Mouse (Mus musculus) lung, embryonic 16.5 days (tissue): ENCODE measurements at regions not wholly inside any gene's neighbourhood (a gene's known extent, or its start where the extent isn't known, plus 50 kb on each side); places are given as distances from the start of the nearest gene placed in this dataset.

Experiments
- ATAC-seq: fragments of 200-750 bp; cut with Nextera tagmentation; 2 replicates; pipeline ENCODE4 v1.8.0; 2017; ENCODE audit warnings: low read depth, mild to moderate bottlenecking, moderate library complexity
- H3K27ac ChIP-seq: fragments of 300-500 bp; sonication (generic); 2 replicates; pipeline ENCODE4 v1.5.1; 2014; ENCODE audit warnings: mild to moderate bottlenecking, control low read depth, low read length
- H3K27me3 ChIP-seq: fragments of 300-500 bp; sonication (generic); 2 replicates; pipeline ENCODE4 v1.6.1; 2014; ENCODE audit warnings: low read depth, low read length, mixed read lengths; ENCODE audit not compliant: control insufficient read depth, insufficient read depth
- H3K36me3 ChIP-seq: fragments of 300-500 bp; sonication (generic); 2 replicates; pipeline ENCODE4 v1.6.1; 2014; ENCODE audit warnings: low read length; ENCODE audit not compliant: control insufficient read depth, insufficient read depth
- H3K4me1 ChIP-seq: fragments of 300-500 bp; sonication (generic); replicated peaks from 2 replicates; pipeline ENCODE4 v1.6.1; 2014; ENCODE audit warnings: low read length, mixed read lengths; ENCODE audit not compliant: control insufficient read depth, insufficient read depth
- H3K4me2 ChIP-seq: fragments of 300-500 bp; sonication (generic); 2 replicates; pipeline ENCODE4 v1.6.1; 2014; ENCODE audit warnings: low read depth, low read length, control low read depth
- H3K4me3 ChIP-seq: fragments of 300-500 bp; sonication (generic); 2 replicates; pipeline ENCODE4 v1.5.1; 2014; ENCODE audit warnings: mild to moderate bottlenecking, low read length, control low read depth
- H3K9ac ChIP-seq: fragments of 300-500 bp; sonication (generic); 2 replicates; pipeline ENCODE4 v1.6.1; 2014; ENCODE audit warnings: low read length, control low read depth
- H3K9me3 ChIP-seq: fragments of 300-500 bp; sonication (generic); 2 replicates; pipeline ENCODE4 v1.6.1; 2016; ENCODE audit warnings: low read length; ENCODE audit not compliant: control insufficient read depth
- WGBS: fragments of 180-500 bp; shearing (Covaris S2); extraction: QIAGEN DNeasy Blood & Tissue Kit; methylation state at CpG from one replicate; pipeline ENCODE4 v1.1.7; 2014; 5-methylcytosine and 5-hydroxymethylcytosine counted together

GRCm38 (mm10) chr1:157048996-157049395 is 59.5 kb downstream of the Tex35 start:
- H3K27me3 ChIP-seq: no peaks in the 10 kb centered on the region
- H3K36me3 ChIP-seq: no peaks in the 10 kb centered on the region
- no peak overlapping the region for H3K27ac ChIP-seq
- no peaks in the 10 kb centered on the region for H3K9me3 ChIP-seq
- no peak overlapping the region for H3K4me3 ChIP-seq
- H3K4me1 ChIP-seq: peaks cover 18% of the 10 kb centered on the region
- 93% methylated on average over 3 of the region's 3 CpGs for WGBS
- H3K9ac ChIP-seq: no peak overlapping the region
- no peak overlapping the region for H3K4me2 ChIP-seq
- no peak for ATAC-seq

DNA sequence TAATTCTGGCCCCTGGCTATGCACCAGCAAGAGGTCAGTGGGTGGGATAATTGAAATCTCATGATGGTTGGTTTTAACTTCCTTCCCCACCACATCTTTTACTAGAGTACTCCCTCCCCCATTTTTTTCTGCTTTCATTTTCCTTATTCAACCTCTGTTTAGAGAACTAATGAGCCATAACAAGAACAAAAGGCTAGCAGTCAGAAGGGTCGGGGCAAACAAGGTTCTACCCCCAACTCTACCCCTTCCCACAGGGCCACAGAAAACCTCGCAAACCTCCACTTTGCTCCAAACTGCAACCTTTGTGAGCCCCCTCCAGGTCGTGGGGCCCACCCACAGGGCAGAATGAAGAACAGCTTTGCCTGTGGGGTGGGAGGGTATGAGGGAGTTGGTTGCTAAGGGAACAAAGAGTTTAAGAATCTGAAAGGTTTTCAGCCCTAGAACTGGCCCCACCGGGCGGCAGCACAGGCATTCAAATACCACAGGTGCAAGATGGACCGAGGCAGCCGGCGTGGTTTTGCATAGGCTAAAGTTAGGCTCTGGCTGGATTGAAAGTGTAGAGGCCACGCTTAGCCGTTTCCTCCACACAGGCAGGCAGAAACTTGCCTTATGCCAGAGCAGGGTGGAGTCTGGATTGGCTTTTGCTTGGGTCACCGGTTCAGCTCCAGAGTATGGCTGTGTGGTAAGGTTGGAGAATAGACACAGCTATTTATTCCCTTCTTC is 60.1 kb downstream of the Tex35 start:
- Histone ChIP-seq H3K36me3 (no peaks in the 10 kb centered on the region), H3K27me3 (no peaks in the 10 kb centered on the region), H3K27ac (no peak overlapping the region), H3K9me3 (no peaks in the 10 kb centered on the region), H3K4me3 (no peak overlapping the region), H3K9ac (no peak overlapping the region), H3K4me1 (peaks cover 18% of the 10 kb centered on the region), H3K4me2 (no peak overlapping the region)
- ATAC-seq: 0 out of 2 replicates have a peak, but pooled peaks have one; percentile 15
- WGBS: 41% methylated on average over 11 of the region's 11 CpGs

DNA sequence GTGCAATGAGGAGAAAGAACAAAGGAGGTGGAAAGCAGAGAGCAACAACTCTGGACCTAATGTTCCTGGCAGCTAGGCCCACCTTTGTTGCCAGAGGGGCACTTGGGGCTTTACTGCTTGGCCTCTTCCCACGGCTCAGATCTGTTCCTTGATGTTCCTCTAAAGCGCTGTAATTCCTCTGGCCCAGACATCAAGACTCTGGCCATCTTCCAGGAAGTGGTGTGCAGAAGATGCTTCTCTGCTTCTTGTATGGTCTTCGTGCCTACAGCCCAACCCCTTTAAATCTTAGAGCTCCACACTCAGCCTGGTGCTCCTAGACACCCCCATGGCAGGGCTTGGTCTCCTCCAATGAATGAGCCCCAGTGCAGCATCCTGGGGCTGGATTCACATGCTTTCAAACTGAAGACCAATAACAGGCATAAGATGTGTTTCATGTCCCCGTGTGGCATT is 60.7 kb downstream of the Tex35 start:
- H3K9ac ChIP-seq: no peak overlapping the region
- peak; percentile 80 for ATAC-seq
- H3K27me3 ChIP-seq: no peaks in the 10 kb centered on the region
- no peak overlapping the region for H3K4me2 ChIP-seq
- peaks cover 18% of the 10 kb centered on the region for H3K4me1 ChIP-seq
- 46% methylated on average over 4 of the region's 4 CpGs for WGBS
- H3K4me3 ChIP-seq: no peak overlapping the region
- H3K36me3 ChIP-seq: no peaks in the 10 kb centered on the region
- H3K27ac ChIP-seq: peak overlapping the region; percentile 60; the same call in 1 of the 2 replicates
- no peaks in the 10 kb centered on the region for H3K9me3 ChIP-seq

DNA sequence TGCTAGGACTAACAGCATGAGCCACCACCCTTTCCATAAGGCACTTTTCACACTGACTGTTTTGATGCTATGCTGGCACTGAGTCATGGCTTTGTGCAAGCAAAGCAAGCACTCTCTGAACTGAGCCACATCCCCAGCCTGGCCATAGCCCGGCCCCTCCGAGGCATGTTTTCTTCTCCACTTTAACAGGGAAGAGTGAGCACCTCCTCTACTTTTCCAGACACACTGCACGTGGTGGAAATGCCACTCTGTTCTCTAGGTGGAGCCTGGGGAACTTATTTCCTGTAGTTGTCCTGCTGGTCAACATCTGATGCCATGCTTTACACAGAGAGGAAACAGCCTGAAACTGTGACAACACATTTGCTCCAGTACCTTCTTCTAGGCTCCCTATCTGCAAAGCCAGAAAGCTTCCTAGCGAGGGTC is 61.7 kb downstream of the Tex35 start:
- H3K9ac ChIP-seq: no peak overlapping the region
- ATAC-seq: peak; percentile 51
- 52% methylated on average over 4 of the region's 4 CpGs for WGBS
- H3K36me3 ChIP-seq: no peaks in the 10 kb centered on the region
- peak overlapping the region; percentile 60 for H3K27ac ChIP-seq
- no peaks in the 10 kb centered on the region for H3K27me3 ChIP-seq
- H3K4me2 ChIP-seq: no peak overlapping the region
- H3K9me3 ChIP-seq: no peaks in the 10 kb centered on the region
- no peak overlapping the region for H3K4me3 ChIP-seq
- peaks cover 18% of the 10 kb centered on the region for H3K4me1 ChIP-seq

DNA sequence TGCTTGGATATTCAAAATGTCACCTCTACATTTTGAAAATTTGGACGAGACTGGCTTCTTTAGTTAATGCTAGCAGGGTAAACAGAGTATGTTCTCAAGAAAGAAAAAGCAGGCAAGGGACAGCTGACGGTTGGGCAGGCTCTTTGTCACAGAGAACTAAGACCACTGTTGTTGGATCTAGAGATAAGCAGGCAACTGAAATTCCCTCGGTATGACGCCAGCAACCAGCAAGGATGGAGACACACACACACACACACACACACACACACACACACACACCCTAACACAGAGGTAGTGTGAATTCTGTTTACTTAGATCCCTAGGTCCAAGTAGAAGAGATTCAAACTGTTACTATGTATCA is 68.7 kb downstream of the Tex35 start:
- Histone ChIP-seq H3K9ac (peak overlapping the region; percentile 28; the same call in 1 of the 2 replicates), H3K4me2 (peak overlapping the region; percentile 50), H3K27me3 (no peaks in the 10 kb centered on the region), H3K4me3 (peak overlapping the region; percentile 16; the same call in 1 of the 2 replicates), H3K36me3 (no peaks in the 10 kb centered on the region), H3K27ac (peak overlapping the region; percentile 96), H3K4me1 (peaks cover 33% of the 10 kb centered on the region), H3K9me3 (no peaks in the 10 kb centered on the region)
- 0% methylated on average over 4 of the region's 4 CpGs for whole genome bisulfite sequencing
- ATAC-seq: peak; percentile 18

DNA sequence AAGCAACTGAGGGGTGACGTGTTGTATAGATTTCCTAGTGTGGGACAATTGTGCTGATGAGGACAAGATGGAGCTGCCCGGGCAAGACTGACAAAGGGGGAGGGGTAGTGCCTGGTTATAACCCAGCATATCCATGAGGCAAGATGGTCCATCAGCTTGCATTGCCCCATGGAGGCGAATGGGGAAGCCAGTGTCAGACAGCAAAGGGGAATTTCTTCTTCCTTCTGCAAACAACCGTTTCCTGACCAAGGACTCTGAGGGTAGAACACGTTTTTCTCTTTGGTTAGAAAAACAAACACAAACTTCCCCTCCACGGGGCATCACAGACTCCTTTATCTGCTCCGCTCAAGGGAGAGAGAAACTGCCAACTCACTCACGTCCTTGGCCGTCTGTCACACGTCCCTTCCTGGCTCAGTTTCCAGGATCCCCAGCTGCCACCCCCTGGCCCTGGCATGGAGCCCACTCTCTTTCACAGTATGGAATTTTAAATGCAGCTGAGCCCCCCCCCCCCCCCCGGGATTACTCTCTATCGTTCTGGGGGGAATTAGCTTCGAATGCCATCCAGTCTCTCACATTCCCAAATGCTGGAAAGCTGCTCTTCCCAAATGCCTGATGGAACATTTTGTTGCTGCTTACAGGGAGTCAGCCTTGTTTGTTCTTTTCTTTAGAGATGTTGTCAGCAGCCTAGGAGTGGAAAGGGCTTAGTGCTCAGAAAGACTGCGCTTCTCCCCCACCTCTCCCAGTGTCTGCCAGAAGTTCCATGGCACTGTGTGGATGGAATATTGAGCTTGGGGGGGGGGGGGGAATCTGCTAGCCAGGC is 69.3 kb downstream of the Tex35 start:
- Histone ChIP-seq H3K4me3 (peak overlapping the region; percentile 16), H3K36me3 (no peaks in the 10 kb centered on the region), H3K4me2 (peak overlapping the region; percentile 50), H3K27ac (peak overlapping the region; percentile 96), H3K27me3 (no peaks in the 10 kb centered on the region), H3K9me3 (no peaks in the 10 kb centered on the region), H3K9ac (peak overlapping the region; percentile 28; the same call in 1 of the 2 replicates), H3K4me1 (peaks cover 33% of the 10 kb centered on the region)
- ATAC-seq: peak; percentile 93
- WGBS: 2% methylated on average over 14 of the region's 14 CpGs

- H3K4me1 ChIP-seq: peaks cover 33% of the 10 kb centered on the region
- 45% methylated on average over 14 of the region's 14 CpGs for WGBS
- H3K27ac ChIP-seq: peak overlapping the region; percentile 96
- no peak; the same call in 1 of the 2 replicates for ATAC-seq
- peak overlapping the region; percentile 50 for H3K4me2 ChIP-seq
- no peak overlapping the region for H3K4me3 ChIP-seq
- H3K36me3 ChIP-seq: no peaks in the 10 kb centered on the region
- no peaks in the 10 kb centered on the region for H3K9me3 ChIP-seq
- H3K9ac ChIP-seq: no peak overlapping the region
- H3K27me3 ChIP-seq: no peaks in the 10 kb centered on the region
These were observed 70.1 kb downstream of the Tex35 start for GRCm38 (mm10) chr1:157038111-157039008.

DNA sequence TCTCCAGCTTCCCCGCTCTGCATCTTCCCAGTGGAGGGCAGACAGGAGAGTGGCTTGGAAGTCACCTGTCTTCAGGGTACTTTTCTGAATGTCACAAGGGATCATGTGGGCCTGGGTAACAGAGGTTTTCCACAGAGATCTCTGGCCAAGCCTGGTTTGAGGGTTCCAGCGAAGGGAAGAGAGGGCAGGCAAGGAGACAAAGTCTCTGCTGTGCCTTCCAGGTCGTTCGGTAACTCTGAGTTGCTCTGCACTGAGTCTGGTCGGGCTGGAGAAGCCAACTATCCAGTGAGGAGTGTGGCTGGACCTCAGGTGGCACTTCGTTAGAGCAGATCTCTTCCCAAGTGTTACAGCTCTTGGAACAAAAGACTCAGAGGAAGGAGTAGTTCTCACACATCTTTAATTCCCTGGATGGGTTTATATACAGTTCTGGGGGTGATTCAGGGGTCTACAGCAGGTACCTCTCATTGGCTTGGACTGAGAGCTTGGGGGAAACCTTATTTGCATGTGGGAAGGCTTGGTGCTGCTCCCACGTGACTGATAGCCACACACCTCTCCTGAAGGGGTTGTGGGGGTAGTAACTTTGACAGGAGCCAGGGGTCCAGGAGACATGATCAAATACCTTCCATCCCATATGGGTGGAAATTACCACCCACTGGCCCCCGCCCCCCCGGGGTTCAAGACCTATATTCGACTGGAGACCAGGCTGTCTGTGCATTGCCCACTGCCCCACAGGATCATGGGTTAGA is 71.1 kb downstream of the Tex35 start:
- H3K9me3 ChIP-seq: no peaks in the 10 kb centered on the region
- 83% methylated on average over 10 of the region's 10 CpGs for WGBS
- ATAC-seq: no peak

More for the DNA sequence above, 71.1 kb downstream of the Tex35 start:
- H3K4me3 ChIP-seq: no peak overlapping the region
- H3K9ac ChIP-seq: no peak overlapping the region
- peak overlapping the region; percentile 96 for H3K27ac ChIP-seq
- H3K4me1 ChIP-seq: peaks cover 33% of the 10 kb centered on the region
- H3K4me2 ChIP-seq: no peak overlapping the region
- no peaks in the 10 kb centered on the region for H3K27me3 ChIP-seq
- no peaks in the 10 kb centered on the region for H3K36me3 ChIP-seq
